Mouse (Mus musculus): Measurements from ENCODE around the gene Astn2.

The Astn2 gene

DNA sequence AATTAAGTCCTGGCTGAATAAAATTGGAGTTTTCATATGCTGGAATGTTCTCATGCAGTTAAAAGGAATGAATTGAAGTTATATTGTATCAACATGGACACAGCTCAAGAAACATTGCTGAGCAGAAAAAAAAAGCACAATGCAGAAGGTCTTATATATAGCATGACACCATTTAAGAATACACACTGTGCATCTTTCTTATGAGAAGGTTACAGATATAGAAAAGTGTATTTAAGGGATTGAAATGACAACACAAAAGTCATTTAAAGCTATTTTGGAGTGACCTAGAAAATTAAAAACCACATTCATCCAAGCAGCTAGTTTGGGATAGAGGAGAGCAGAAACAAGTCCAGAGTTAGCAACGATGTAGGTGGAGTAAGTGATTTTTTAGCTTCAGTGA lies 571.4 kb downstream of the Astn2 start:
- DNase-seq, result no peak

GRCm38 (mm10) chr4:65831872-65832271 lies 572.5 kb downstream of the Astn2 start:
- DNase-seq, result no peak

DNA sequence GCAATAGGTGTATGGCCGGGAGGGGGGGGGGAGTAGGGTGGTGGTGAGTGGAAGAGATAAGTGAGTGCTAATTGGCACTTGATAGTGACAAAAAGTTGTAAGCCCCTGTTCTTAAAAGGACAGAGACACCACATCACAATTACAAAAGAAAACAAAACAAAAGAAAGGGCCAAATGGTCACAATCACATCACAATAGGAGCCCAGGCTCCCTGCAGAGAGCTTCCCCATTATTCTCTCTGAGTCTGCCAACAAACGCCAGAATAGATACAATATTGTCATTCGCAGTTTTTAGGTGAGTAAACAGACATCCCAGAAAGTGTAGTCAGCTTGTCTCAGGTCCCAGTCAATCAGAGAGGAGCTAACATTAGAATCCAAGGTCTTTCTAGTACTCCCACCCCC lies 573.9 kb downstream of the Astn2 start:
- no peak for DNase-seq

- DNase-seq, result no peak
Measured at GRCm38 (mm10) chr4:65821070-65821469, 583.3 kb downstream of the Astn2 start.

DNA sequence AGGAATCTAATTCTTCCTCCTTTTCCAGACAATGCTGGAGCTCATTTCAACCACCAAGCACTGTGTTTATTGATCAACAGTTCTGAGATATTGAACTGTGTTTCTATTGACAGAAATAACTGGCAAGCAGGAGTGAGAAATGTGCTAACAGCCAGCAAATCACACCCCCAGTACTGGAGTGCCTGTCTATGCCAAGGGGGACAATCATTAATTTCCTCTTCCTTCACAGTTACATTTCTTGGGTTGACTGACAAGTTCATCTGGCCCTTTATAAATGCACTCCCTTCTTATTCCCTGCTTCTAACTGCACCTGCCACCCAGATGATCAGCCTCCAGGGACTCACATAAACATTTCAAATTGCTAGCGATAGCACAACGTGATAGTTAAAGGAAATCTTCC lies 584.2 kb downstream of the Astn2 start:
- DNase-seq, result no peak

DNA sequence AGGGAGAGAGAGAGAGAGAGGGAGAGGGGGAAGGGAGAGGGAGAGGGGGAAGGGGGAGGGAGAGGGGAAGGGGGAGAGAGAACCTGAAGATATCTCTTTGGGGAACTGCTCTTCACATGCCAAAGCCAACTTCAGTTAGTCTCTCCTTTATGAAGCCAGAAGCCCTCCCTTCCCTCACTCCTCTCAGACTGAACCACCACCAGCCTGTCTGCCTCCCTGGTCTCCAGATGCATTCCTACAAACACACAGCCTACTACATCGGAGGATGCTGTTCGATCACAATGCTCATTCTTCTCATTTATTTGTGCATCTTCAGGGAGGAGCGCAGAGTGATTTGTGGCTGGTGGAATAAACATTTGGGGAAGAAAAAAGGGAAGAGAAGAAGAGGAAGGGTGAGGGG lies 584.6 kb downstream of the Astn2 start:
- no peak for DNase-seq

DNA sequence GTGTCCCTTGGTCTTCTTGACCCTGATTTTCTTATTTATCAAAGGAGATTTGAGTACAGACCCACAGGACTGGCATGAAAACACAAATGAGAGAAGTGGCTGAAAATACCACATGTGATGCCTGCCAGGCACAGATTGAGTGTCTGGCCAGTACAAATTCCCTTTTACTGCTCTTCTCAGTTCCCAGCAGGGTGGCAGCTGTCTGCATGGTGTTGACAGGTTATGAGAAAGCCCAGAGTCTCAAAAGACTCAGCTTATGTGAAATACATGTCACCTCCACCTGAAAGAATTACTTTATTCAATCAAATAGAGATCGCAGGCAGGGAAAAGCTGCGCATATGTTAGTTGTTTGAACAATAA lies 590.3 kb downstream of the Astn2 start:
- no peak for DNase-seq

GRCm38 (mm10) chr4:65813500-65814175 lies 590.8 kb downstream of the Astn2 start:
- no peak for DNase-seq

- no peak for DNase-seq
Measured at GRCm38 (mm10) chr4:65807341-65807740, 597.1 kb downstream of the Astn2 start.

DNA sequence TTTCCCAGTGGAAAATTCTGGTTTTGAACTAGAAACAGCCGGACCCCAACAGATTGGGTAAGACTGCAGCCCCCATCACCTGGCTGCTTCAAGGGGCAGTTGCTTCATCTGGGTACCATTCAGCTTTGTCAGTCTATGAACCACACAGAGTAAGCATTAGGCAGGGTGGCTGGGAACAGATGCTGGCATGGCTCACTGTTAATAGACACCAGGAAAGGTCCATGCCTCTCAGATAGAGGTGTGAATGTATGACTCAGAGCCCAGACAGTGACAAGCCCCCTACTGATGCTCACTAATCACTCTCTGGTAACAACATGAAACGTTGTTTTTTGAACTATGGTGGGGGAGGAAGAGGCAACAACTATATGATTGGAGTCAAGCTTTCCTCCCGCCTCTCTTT lies 603.2 kb downstream of the Astn2 start:
- no peak for DNase-seq

DNA sequence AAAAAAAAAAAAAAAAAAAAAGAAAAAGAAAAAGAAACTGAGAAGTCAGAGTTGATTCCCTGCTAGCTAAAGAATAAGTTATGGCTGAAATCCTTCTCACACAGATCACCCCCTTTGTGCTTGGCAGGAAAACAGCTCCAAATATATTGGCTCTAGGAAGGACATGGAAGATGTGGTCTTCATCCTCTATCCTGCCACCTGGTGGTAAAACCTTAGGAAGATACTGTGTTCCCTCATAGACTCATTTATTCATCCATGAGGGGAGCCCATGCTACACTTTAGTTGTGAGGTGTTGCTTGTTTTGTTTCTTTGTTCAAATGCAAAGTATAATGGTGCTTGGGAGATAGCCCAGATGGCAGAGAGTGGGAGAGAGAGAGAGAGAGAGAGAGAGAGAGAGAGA lies 613.4 kb downstream of the Astn2 start:
- DNase-seq, result no peak

DNA sequence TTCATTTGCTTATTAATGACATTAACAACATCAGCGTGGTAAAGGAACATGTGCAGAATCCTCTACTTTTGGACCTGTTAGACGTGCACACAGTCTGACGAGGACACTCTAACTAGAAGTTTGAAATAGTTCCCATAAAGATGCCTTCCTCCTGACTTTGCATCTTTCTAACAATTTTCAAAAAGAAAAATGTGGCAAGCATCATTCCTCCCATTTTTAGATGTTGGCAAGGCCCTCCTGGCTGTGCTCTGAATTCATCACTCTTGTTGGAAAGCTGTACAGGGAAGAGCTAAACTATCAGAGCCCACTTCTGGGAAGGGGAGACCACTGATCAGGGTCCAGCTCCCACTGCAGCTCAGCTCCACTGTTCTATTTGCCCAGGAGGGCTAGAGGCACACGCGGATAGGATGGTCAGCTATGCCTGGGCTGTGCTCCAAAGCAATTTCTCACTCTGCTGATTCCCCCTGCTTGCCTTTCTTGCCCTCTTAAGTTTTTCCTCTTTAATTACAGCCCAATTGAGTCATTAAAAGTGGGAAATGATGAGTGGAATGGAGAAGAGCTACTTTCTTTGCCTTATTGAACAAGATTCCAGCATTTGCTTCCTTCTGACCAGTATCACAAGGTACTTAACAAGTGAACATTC lies 630.9 kb downstream of the Astn2 start:
- DNase-seq, result no peak

DNA sequence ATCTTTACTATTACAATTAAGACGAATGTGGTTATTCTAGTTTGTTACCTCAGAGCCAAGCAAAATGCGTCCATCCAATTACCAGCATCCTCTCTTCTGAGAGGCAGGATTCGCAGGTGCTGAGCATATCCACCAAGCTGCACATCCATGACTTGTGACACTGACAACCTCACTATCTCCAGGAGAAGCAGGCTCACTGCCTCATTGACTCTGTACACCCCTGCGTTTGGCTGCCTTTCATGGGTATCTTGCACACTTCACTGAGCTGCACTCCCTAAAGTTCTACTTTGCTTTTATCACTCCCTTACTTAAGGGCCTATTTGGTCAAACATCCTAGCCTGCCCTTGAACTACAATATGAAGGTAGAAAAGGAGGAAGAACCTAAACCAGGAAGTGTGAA lies 633.5 kb downstream of the Astn2 start:
- DNase-seq, result no peak

DNA sequence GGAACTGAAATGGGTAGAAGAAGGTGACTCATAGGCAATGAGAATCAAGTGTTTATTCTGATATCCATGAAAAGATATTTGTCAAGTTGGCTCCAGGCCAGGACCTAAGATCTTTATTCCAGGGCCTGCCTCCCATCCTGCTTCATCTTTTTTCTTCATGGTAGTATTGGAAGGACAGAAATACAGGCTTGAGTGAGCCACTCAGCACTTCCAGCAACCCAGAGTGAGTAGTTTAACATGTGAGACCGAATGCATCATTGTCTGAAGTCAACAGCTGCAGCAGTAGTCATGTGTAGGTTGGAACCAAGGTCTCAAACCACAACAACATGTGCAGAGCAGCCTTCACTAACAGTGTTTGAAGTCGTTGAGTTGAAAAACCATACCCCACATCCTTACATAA lies 636.5 kb downstream of the Astn2 start:
- DNase-seq, result no peak

DNA sequence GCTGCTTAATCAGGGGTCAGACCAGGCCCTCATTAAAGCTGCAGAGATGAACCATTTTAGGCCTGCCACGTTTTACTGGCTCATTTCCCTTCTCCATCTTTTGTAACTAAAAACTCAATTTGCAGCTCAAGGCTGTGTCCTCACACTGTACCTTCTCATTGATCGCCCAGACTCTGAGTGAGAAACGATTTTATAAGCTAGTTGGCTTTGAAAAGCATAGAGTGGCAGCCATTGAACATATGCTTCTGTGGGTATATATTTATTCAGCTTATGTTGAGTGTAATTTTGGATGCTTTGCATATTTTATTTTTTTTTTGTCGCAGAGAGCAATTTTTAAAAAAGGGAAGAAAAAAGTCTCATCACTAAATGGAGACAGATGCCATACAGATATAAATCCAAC lies 637.0 kb downstream of the Astn2 start:
- no peak for DNase-seq

DNA sequence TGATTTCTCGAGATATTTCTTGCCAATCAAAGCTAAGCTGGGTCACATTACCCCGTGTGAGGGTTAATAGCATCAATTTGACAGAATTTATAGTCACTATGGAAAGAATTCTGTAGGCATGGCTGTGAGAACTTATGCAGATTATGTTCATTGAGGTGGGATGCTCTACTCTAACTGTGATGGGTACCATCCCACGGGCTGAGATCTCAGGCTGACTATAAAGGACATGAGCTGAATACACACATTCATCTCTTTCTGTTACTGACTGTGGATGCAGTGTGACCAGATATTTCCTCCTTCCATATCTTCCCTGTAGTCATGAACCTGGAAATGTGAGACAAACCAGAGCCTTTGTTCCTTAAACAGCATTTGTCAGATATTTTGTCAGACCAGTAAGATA lies 639.1 kb downstream of the Astn2 start:
- DNase-seq, result no peak

DNA sequence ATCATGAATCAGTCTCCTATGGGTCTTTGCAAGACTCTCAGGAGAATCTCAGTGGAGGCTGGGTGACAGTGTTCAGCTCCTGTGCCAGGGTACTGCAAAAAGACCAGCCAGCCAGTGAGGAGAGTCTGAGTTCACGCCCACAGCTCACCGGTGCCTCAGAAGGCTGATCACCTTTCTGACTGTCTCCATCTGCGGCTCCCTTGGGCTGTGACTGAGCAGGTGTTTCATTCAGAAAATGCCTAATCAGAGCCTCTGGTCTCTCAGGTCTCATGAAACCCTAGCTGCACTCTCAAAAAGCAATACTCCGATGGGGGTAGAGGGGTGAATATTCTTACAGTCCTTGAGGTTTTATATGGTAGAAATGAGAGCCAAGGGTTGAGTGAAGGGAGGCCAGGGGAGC lies 640.1 kb downstream of the Astn2 start:
- DNase-seq, result no peak

GRCm38 (mm10) chr4:65763823-65764222 lies 640.6 kb downstream of the Astn2 start:
- no peak for DNase-seq

DNA sequence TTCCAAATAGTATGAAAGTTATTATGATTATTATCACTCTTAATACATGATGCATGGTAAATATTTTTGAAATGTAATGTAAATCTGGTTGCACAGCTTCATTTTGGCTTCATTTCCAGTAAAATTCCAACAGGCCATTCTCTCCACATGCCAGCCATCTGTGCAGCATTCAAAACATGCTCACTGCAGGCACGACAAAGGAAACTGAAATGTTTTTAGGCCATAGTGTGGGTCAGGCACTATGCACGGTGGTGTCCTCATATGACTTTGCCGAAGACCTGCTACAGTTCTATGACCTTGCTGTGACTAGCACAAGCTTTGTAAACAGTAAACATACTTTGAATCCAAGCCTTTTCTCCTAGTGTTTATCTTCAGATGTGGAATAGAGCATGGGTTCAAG lies 642.3 kb downstream of the Astn2 start:
- no peak for DNase-seq

GRCm38 (mm10) chr4:65761658-65762057 lies 642.8 kb downstream of the Astn2 start:
- no peak for DNase-seq

DNA sequence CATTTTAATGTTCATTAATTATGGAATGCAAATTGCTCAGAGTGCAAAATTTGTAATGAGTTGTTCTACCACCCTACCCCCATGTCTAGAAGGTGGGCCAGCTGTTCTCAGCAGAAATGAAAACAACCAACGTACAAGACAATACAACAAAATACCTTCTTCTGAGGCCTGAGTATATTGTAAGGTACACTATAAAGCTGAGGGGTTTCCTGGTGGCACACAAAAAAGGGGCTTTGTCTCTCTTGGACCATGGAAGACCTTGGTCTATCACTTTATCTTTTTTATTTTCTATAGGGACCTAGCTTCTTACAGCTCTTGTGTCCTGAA lies 645.6 kb downstream of the Astn2 start:
- DNase-seq, result no peak

- no peak for DNase-seq
Measured at GRCm38 (mm10) chr4:65758174-65758874, 646.1 kb downstream of the Astn2 start.

DNA sequence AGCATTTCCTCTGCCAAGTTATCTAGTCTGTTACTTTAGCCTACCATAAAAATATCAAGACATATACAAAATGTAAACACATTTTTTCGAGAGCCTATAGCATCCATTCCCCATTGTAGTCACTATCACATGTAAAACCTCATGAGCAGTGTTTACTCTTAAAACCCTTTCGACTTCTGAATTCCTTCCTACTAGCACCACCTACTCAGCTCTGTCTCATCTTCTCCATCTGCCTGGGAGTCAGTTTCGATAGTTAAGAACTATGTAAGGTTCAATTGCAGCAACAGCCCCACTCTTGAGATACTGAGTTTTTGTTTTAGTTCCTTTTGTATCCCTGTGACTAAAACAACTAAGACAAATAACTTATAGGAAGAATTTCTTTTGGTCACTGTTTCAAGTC lies 651.5 kb downstream of the Astn2 start:
- DNase-seq, result no peak

DNA sequence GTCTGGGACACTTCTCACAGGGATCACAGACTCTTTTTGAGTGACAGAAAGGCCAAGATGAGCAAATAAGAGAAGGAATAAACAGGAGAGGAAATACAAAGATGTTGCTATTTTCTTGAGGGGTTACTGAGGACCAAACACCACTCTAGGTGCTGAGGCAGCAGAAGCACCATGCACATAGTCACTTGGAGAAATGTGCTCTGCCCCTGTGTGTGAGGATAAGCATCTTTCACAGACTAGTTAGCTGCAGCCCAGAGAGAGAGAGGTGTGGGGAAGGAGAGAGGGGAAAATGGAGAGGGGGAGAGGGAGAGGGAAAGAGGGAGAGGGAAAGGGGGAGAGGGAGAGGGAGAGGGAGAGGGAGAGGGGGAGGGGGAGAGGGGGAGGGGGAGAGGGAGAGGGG lies 659.6 kb downstream of the Astn2 start:
- no peak for DNase-seq

Measured in B cell, adult 2 months (primary cell).